Mouse (Mus musculus) kidney, embryonic 14.5 days (tissue): ENCODE data around the gene Gja4. TPM values are rescaled to one million over a fixed set of nuclear protein-coding genes. Genes with fewer than 3 reads are reported as not detected.

Experiments used
- ATAC-seq: fragments of 200-750 bp; cut with Nextera tagmentation; 2 replicates; pipeline ENCODE4 v1.8.0; 2017; ENCODE audit warnings: moderate number of reproducible peaks, mild to moderate bottlenecking, moderate TSS enrichment, moderate library complexity; ENCODE audit not compliant: low FRiP score, low TSS enrichment
- H3K27ac ChIP-seq: fragments of 300-500 bp; sonication (generic); 2 replicates; pipeline ENCODE4 v1.5.1; 2014; ENCODE audit warnings: low read depth, mild to moderate bottlenecking, low read length, moderate library complexity, mixed read lengths
- H3K27me3 ChIP-seq: fragments of 300-500 bp; sonication (generic); 2 replicates; pipeline ENCODE4 v1.6.1; 2014; ENCODE audit warnings: mild to moderate bottlenecking, low read length; ENCODE audit not compliant: control insufficient read depth, insufficient read depth
- H3K36me3 ChIP-seq: fragments of 300-500 bp; sonication (generic); 2 replicates; pipeline ENCODE4 v1.6.1; 2014; ENCODE audit warnings: low read length, mixed read lengths; ENCODE audit not compliant: control insufficient read depth, insufficient read depth
- H3K4me1 ChIP-seq: fragments of 300-500 bp; sonication (generic); 2 replicates; pipeline ENCODE4 v1.6.1; 2014; ENCODE audit warnings: low read length, mixed read lengths; ENCODE audit not compliant: control insufficient read depth, insufficient read depth
- H3K4me2 ChIP-seq: fragments of 300-500 bp; sonication (generic); replicated peaks from 2 replicates; pipeline ENCODE4 v1.6.1; 2014; ENCODE audit warnings: low read depth, mild to moderate bottlenecking, low read length
- H3K4me3 ChIP-seq: fragments of 300-500 bp; sonication (generic); 2 replicates; pipeline ENCODE4 v1.5.1; 2014; ENCODE audit warnings: mild to moderate bottlenecking, low read length
- H3K9ac ChIP-seq: fragments of 300-500 bp; sonication (generic); 2 replicates; pipeline ENCODE4 v1.6.1; 2014; ENCODE audit warnings: low read depth, mild to moderate bottlenecking, low read length, moderate library complexity
- H3K9me3 ChIP-seq: fragments of 300-500 bp; sonication (generic); 2 replicates; pipeline ENCODE4 v1.6.1; 2016; ENCODE audit warnings: low read length; ENCODE audit not compliant: control insufficient read depth
- WGBS: fragments of 180-500 bp; shearing (Covaris S2); extraction: QIAGEN DNeasy Blood & Tissue Kit; methylation state at CpG from one replicate; pipeline ENCODE4 v1.1.7; 2014; 5-methylcytosine and 5-hydroxymethylcytosine counted together
- polyA plus RNA-seq: library from polyadenylated mRNA; unstranded; fragments of >200 nt; fragmentation: Nextera tagmentation; extraction: Ambion mirVana; gene quantifications from 2 replicates; pipeline ENCODE4 v1.2.1, GENCODE M21; 2014

Gene Gja4
- polyA plus RNA-seq, 1 experiment from 2014 or later = 23.7 TPM

GRCm38 (mm10) chr4:127315753-127316152 lies 1.9 kb upstream of the Gja4 start:
- ATAC-seq = no peak
- 87% methylated on average over 8 of the region's 8 CpGs for WGBS
- peaks cover 23% of the 10 kb centered on the region for H3K27me3 ChIP-seq

GRCm38 (mm10) chr4:127314585-127314984 lies 746 bp upstream of the Gja4 start:
- H3K9ac ChIP-seq = peak overlapping the region; percentile 52; the same call in 1 of the 2 replicates
- no peaks in the 10 kb centered on the region for H3K36me3 ChIP-seq
- 48% methylated on average over 9 of the region's 9 CpGs for WGBS
- ATAC-seq = no peak
- peaks cover 23% of the 10 kb centered on the region for H3K27me3 ChIP-seq
- no peak overlapping the region for H3K27ac ChIP-seq
- peak overlapping the region; percentile 85 for H3K4me2 ChIP-seq
- 0 out of 2 replicates have a peak, but pooled peaks cover 2% of the 10 kb centered on the region for H3K4me1 ChIP-seq
- H3K4me3 ChIP-seq = no peak overlapping the region
- no peaks in the 10 kb centered on the region for H3K9me3 ChIP-seq

More at GRCm38 (mm10) chr4:127315753-127316152, 1.9 kb upstream of the Gja4 start:
- Histone ChIP-seq H3K9me3 (no peaks in the 10 kb centered on the region), H3K36me3 (no peaks in the 10 kb centered on the region), H3K4me1 (0 out of 2 replicates have a peak, but pooled peaks cover 2% of the 10 kb centered on the region), H3K9ac (no peak overlapping the region), H3K4me2 (no peak overlapping the region), H3K27ac (no peak overlapping the region), H3K4me3 (no peak overlapping the region)

GRCm38 (mm10) chr4:127312349-127312748 lies 1.5 kb downstream of the Gja4 start:
- no peak overlapping the region for H3K27ac ChIP-seq
- no peaks in the 10 kb centered on the region for H3K36me3 ChIP-seq
- no peaks in the 10 kb centered on the region for H3K9me3 ChIP-seq
- no peak overlapping the region; the same call in 1 of the 2 replicates for H3K4me3 ChIP-seq
- no peak overlapping the region for H3K9ac ChIP-seq
- no peak for ATAC-seq
- 79% methylated on average over 24 of the region's 24 CpGs for WGBS
- H3K4me2 ChIP-seq = no peak overlapping the region
- peaks cover 23% of the 10 kb centered on the region for H3K27me3 ChIP-seq
- H3K4me1 ChIP-seq = 0 out of 2 replicates have a peak, but pooled peaks cover 2% of the 10 kb centered on the region

GRCm38 (mm10) chr4:127311561-127311960 lies 2.3 kb downstream of the Gja4 start:
- H3K9ac ChIP-seq = no peak overlapping the region
- no peaks in the 10 kb centered on the region for H3K9me3 ChIP-seq
- no peak for ATAC-seq
- no peak overlapping the region for H3K27ac ChIP-seq
- H3K4me2 ChIP-seq = no peak overlapping the region
- H3K36me3 ChIP-seq = no peaks in the 10 kb centered on the region
- H3K27me3 ChIP-seq = peaks cover 23% of the 10 kb centered on the region
- H3K4me3 ChIP-seq = no peak overlapping the region; the same call in 1 of the 2 replicates
- H3K4me1 ChIP-seq = 0 out of 2 replicates have a peak, but pooled peaks cover 2% of the 10 kb centered on the region
- WGBS = 59% methylated on average over 9 of the region's 9 CpGs

GRCm38 (mm10) chr4:127306915-127307314 lies 6.9 kb downstream of the Gja4 start:
- no peak overlapping the region for H3K4me3 ChIP-seq
- H3K27ac ChIP-seq = no peak overlapping the region
- H3K9me3 ChIP-seq = no peaks in the 10 kb centered on the region
- no peaks in the 10 kb centered on the region for H3K36me3 ChIP-seq
- WGBS = 61% methylated on average over 2 of the region's 2 CpGs
- H3K4me1 ChIP-seq = no peaks in the 10 kb centered on the region
- H3K4me2 ChIP-seq = no peak overlapping the region
- ATAC-seq = no peak
- no peak overlapping the region for H3K9ac ChIP-seq
- peaks cover 5% of the 10 kb centered on the region for H3K27me3 ChIP-seq

GRCm38 (mm10) chr4:127303796-127304195 lies 10.0 kb downstream of the Gja4 start:
- H3K27me3 ChIP-seq = no peaks in the 10 kb centered on the region
- 74% methylated on average over 3 of the region's 3 CpGs for WGBS
- no peak overlapping the region for H3K27ac ChIP-seq
- no peaks in the 10 kb centered on the region for H3K36me3 ChIP-seq
- H3K9me3 ChIP-seq = no peaks in the 10 kb centered on the region
- no peaks in the 10 kb centered on the region for H3K4me1 ChIP-seq
- H3K9ac ChIP-seq = no peak overlapping the region
- no peak for ATAC-seq
- no peak overlapping the region for H3K4me3 ChIP-seq
- no peak overlapping the region for H3K4me2 ChIP-seq

- Histone ChIP-seq H3K27me3 (no peaks in the 10 kb centered on the region), H3K9ac (no peak overlapping the region), H3K27ac (no peak overlapping the region), H3K9me3 (no peaks in the 10 kb centered on the region), H3K4me3 (no peak overlapping the region), H3K4me2 (no peak overlapping the region), H3K36me3 (no peaks in the 10 kb centered on the region), H3K4me1 (no peaks in the 10 kb centered on the region)
- ATAC-seq = no peak
- 78% methylated on average over 5 of the region's 5 CpGs for WGBS
Measured at GRCm38 (mm10) chr4:127300503-127300902, 13.3 kb downstream of the Gja4 start.

GRCm38 (mm10) chr4:127292631-127293030 lies 21.2 kb downstream of the Gja4 start:
- 81% methylated on average over 5 of the region's 5 CpGs for WGBS

GRCm38 (mm10) chr4:127289039-127289548 lies 24.7 kb downstream of the Gja4 start:
- Histone ChIP-seq H3K27ac (no peak overlapping the region), H3K9me3 (no peaks in the 10 kb centered on the region), H3K4me2 (no peak overlapping the region), H3K9ac (no peak overlapping the region), H3K4me3 (no peak overlapping the region), H3K36me3 (no peaks in the 10 kb centered on the region), H3K4me1 (no peaks in the 10 kb centered on the region), H3K27me3 (no peaks in the 10 kb centered on the region)
- ATAC-seq = no peak
- 61% methylated on average over 6 of the region's 6 CpGs for WGBS

More at GRCm38 (mm10) chr4:127292631-127293030, 21.2 kb downstream of the Gja4 start:
- H3K27ac ChIP-seq = no peak overlapping the region
- H3K9ac ChIP-seq = no peak overlapping the region
- H3K4me2 ChIP-seq = no peak overlapping the region
- no peaks in the 10 kb centered on the region for H3K27me3 ChIP-seq
- H3K4me1 ChIP-seq = no peaks in the 10 kb centered on the region
- H3K36me3 ChIP-seq = no peaks in the 10 kb centered on the region
- H3K9me3 ChIP-seq = no peaks in the 10 kb centered on the region
- no peak for ATAC-seq
- H3K4me3 ChIP-seq = no peak overlapping the region
